Mouse (Mus musculus) C2C12 (cell line): Measurements from ENCODE around the gene Gpr37l1. TPM values are rescaled to one million over a fixed set of nuclear protein-coding genes. Genes with fewer than 3 reads are reported as not detected.

Experiments
- H3K27me3 ChIP-seq: one replicate; pipeline ENCODE4 v1.6.1; 2011; ENCODE audit not compliant: control insufficient read depth, insufficient read depth, insufficient read length
- H3K36me3 ChIP-seq: one replicate; pipeline ENCODE4 v1.6.1; 2011; ENCODE audit not compliant: control insufficient read depth, insufficient read depth
- H3K4me3 ChIP-seq: one replicate; pipeline ENCODE4 v1.5.1; 2011; ENCODE audit warnings: mild to moderate bottlenecking, control low read depth; ENCODE audit not compliant: poor library complexity, insufficient read depth, severe bottlenecking
- H3K79me2 ChIP-seq: one replicate; pipeline ENCODE4 v1.6.1; 2011; ENCODE audit not compliant: control insufficient read depth, insufficient read depth
- H3K79me3 ChIP-seq: one replicate; pipeline ENCODE4 v1.6.1; 2011; ENCODE audit warnings: low read depth, control low read depth
- H3ac ChIP-seq: one replicate; pipeline ENCODE3; 2011; ENCODE audit warnings: low read depth; ENCODE audit not compliant: control insufficient read depth, insufficient read length
- CEBPB ChIP-seq: IDR thresholded peaks from one replicate; pipeline ENCODE4 v1.6.1; 2011; ENCODE audit warnings: low read depth, mild to moderate bottlenecking, control low read depth, moderate library complexity
- CTCF ChIP-seq: IDR thresholded peaks from one replicate; pipeline ENCODE4 v1.5.1; 2011; ENCODE audit not compliant: control insufficient read depth, insufficient read depth, insufficient read length
- FOSL1 ChIP-seq: IDR thresholded peaks from one replicate; pipeline ENCODE4 v1.8.0; 2011; ENCODE audit warnings: mild to moderate bottlenecking, low read length; ENCODE audit not compliant: poor library complexity, insufficient read depth, severe bottlenecking
- MAX ChIP-seq: IDR thresholded peaks from one replicate; pipeline ENCODE4 v1.6.1; 2011; ENCODE audit warnings: mild to moderate bottlenecking, control low read depth
- MYOD1 ChIP-seq: IDR thresholded peaks from one replicate; pipeline ENCODE4 v1.6.1; 2011; ENCODE audit warnings: low read depth; ENCODE audit not compliant: control insufficient read depth, insufficient read length
- MYOG ChIP-seq: IDR thresholded peaks from one replicate; pipeline ENCODE4 v1.6.1; 2011; ENCODE audit not compliant: control insufficient read depth, insufficient read length; ENCODE audit errors: extremely low read depth
- USF1 ChIP-seq: IDR thresholded peaks from one replicate; pipeline ENCODE4 v1.6.1; 2011; ENCODE audit warnings: low read depth, mild to moderate bottlenecking, control low read depth, moderate library complexity
- polyA plus RNA-seq: library from polyadenylated mRNA; unstranded; fragments of >200 nt; fragmentation: generic; extraction: Trizol; gene quantifications from one replicate; pipeline ENCODE4 v1.2.1, GENCODE M21; 2012; ENCODE audit warnings: missing spikeins

The Gpr37l1 gene
- polyA plus RNA-seq, 1 experiment = not detected

DNA sequence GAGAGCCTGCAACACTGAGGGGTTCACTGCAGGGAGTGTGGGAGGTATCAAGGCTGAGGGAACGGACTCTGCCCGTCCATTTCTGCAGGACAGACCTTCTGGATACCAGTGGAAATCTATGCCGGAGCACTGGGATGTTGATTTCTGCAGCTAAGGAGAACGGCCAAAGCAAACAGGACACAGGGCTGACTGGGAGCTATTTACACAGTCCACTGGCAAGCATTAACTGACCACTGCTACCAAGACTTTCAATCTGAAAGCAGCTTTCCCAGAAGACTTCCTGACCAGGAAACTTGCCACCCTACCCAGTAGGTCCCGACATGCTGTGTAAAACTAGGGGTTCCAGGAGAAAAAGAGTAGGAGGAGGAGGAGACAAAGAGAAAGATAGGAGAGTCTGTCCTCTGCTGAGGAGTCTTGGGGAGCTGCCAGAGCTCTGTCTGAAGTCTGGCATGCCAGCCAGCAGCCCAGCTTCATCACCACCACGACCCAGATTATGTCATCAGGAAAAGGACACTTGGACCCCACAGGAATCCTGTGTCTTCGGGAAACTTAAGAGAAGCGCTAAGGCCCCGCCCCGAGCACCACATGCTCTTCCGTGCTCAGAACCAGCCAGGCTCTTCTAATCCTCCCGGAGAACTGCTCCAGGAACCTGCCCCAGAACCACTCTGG, 2.2 kb upstream of the Gpr37l1 start:
- H3K4me3 ChIP-seq = no peak overlapping the region
- peaks cover 3% of the 10 kb centered on the region for H3K27me3 ChIP-seq
- H3ac ChIP-seq = no peak overlapping the region
- H3K79me2 ChIP-seq = no peaks in the 10 kb centered on the region
- TF ChIP-seq USF1 (no peak), CTCF (no peak), MAX (no peak), FOSL1 (no peak), CEBPB (no peak), MYOD1 (no peak), MYOG (no peak)
- no peaks in the 10 kb centered on the region for H3K79me3 ChIP-seq
- no peaks in the 10 kb centered on the region for H3K36me3 ChIP-seq

DNA sequence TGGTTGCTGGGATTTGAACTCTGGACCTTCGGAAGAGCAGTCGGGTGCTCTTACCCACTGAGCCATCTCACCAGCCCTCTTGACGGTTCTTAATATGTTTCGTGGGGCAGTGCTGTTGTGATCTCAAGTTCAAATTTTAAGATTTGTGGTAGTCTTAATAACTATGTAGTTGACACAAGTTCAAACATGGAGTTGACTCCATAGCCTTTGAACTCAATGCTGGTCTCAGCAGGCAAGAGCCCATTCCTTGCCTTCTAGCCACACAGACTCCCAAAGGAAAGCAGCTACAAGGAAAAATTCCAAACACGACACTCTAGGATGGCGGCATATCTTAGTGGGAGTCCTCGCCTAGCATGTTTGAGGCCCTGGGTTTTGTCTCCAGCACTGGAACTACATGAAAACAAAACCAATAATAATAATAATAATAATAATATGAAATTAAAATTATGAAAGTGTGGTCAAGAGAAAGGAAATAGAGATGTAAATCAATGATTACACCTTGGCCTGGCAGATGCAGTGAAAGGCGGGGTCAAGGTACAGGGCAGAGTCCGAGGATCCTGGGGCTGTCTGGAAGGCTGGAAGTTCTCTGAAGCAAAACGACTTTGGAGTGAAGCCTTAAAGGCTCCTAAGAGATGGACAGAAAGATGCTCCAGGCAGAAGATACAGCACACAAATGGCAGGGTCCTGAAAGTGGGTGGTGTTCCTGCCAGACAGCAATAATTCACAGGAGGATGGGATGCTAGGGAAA, 1.1 kb upstream of the Gpr37l1 start:
- Histone ChIP-seq H3K4me3 (no peak overlapping the region), H3K27me3 (peaks cover 3% of the 10 kb centered on the region), H3K79me2 (no peaks in the 10 kb centered on the region), H3K79me3 (no peaks in the 10 kb centered on the region), H3ac (no peak overlapping the region), H3K36me3 (no peaks in the 10 kb centered on the region)
- TF ChIP-seq MYOG (no peak), MAX (no peak), CEBPB (no peak), FOSL1 (no peak), CTCF (no peak), USF1 (no peak), MYOD1 (no peak)

GRCm38 (mm10) chr1:135162720-135163119, 4.8 kb downstream of the Gpr37l1 start:
- Histone ChIP-seq H3K79me3 (no peaks in the 10 kb centered on the region), H3K79me2 (no peaks in the 10 kb centered on the region), H3ac (no peak overlapping the region), H3K4me3 (no peak overlapping the region), H3K36me3 (no peaks in the 10 kb centered on the region), H3K27me3 (peaks cover 3% of the 10 kb centered on the region)
- TF ChIP-seq MYOD1 = no peak
- TF ChIP-seq USF1 = no peak
- TF ChIP-seq CTCF = no peak
- TF ChIP-seq MAX = no peak
- no peak for TF ChIP-seq CEBPB
- TF ChIP-seq MYOG = no peak
- TF ChIP-seq FOSL1 = no peak

DNA sequence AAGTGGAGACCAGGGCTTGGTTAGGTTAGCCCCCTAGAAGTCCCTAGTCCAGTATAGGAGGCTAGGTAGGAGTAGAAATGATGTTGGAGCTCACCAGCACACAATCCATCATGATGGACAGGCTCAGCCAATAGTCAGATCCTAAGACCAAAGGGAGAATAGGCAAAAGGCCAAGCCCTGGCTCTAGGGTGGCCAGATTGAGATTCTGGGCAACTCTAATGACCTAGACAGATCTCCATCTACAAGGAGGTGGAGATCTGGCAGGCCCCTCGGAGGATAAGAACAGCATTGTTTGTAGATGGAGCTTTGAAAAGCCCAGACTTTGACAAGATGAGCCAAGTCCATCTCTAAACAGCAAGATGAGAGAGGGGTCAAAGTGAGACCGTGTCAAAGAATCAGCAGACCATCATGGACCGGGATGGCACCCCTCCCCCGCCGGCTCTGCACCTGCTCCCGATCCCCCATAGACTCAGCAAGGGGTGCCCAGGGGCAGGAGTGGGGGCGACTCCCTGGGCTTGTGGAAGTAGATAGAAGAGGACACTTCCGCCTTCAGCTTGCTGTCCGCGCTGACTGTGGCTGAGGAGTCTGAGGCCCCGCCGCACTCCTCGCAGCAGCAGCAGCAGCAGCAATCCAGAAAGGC, 7.0 kb downstream of the Gpr37l1 start:
- TF ChIP-seq CEBPB = no peak
- no peak for TF ChIP-seq MAX
- TF ChIP-seq USF1 = no peak
- TF ChIP-seq CTCF = no peak
- no peak for TF ChIP-seq MYOG
- TF ChIP-seq FOSL1 = no peak
- TF ChIP-seq MYOD1 = no peak
- Histone ChIP-seq H3K79me2 (no peaks in the 10 kb centered on the region), H3K36me3 (peaks cover 17% of the 10 kb centered on the region), H3K79me3 (no peaks in the 10 kb centered on the region), H3K4me3 (no peak overlapping the region), H3ac (no peak overlapping the region), H3K27me3 (no peaks in the 10 kb centered on the region)

- H3K27me3 ChIP-seq = no peaks in the 10 kb centered on the region
- peaks cover 26% of the 10 kb centered on the region for H3K36me3 ChIP-seq
- no peak overlapping the region for H3ac ChIP-seq
- no peak for TF ChIP-seq CEBPB
- no peak for TF ChIP-seq MAX
- TF ChIP-seq MYOD1 = no peak
- no peak for TF ChIP-seq USF1
- no peak for TF ChIP-seq CTCF
- TF ChIP-seq FOSL1 = no peak
- TF ChIP-seq MYOG = no peak
- H3K79me2 ChIP-seq = no peaks in the 10 kb centered on the region
- no peaks in the 10 kb centered on the region for H3K79me3 ChIP-seq
- no peak overlapping the region for H3K4me3 ChIP-seq
These were observed 7.8 kb downstream of the Gpr37l1 start for GRCm38 (mm10) chr1:135159556-135160123.
